Mouse (Mus musculus) limb, embryonic 11.5 days (tissue): ENCODE results near the gene Cdc20. TPM values are rescaled to one million over a fixed set of nuclear protein-coding genes. Genes with fewer than 3 reads are reported as not detected.

Source experiments
- ATAC-seq: fragments of 200-750 bp; cut with Nextera tagmentation; 2 replicates; pipeline ENCODE4 v1.8.0; 2017; ENCODE audit warnings: low read depth; ENCODE audit not compliant: insufficient number of reproducible peaks, low FRiP score, low TSS enrichment
- DNase-seq: peaks from one replicate; pipeline ENCODE4 v3.0.0-alpha.2; 2015; ENCODE audit warnings: low spot score
- H3K27ac ChIP-seq: fragments of 300-500 bp; sonication (generic); replicated peaks from 2 replicates; pipeline ENCODE4 v1.5.1; 2014; ENCODE audit warnings: low read depth, mild to moderate bottlenecking, low read length
- H3K27me3 ChIP-seq: fragments of 300-500 bp; sonication (generic); 2 replicates; pipeline ENCODE4 v1.6.1; 2014; ENCODE audit warnings: mild to moderate bottlenecking, low read length, mixed read lengths; ENCODE audit not compliant: control insufficient read depth, insufficient read depth
- H3K36me3 ChIP-seq: fragments of 300-500 bp; sonication (generic); 2 replicates; pipeline ENCODE4 v1.6.1; 2014; ENCODE audit warnings: mild to moderate bottlenecking, low read length, moderate library complexity, mixed read lengths; ENCODE audit not compliant: control insufficient read depth, insufficient read depth
- H3K4me1 ChIP-seq: fragments of 300-500 bp; sonication (generic); 2 replicates; pipeline ENCODE4 v1.6.1; 2014; ENCODE audit warnings: low read length, mixed read lengths; ENCODE audit not compliant: control insufficient read depth, insufficient read depth
- H3K4me2 ChIP-seq: fragments of 300-500 bp; sonication (generic); 2 replicates; pipeline ENCODE4 v1.6.1; 2014; ENCODE audit warnings: low read depth, mild to moderate bottlenecking, moderate library complexity; ENCODE audit not compliant: severe bottlenecking
- H3K4me3 ChIP-seq: fragments of 300-500 bp; sonication (generic); 2 replicates; pipeline ENCODE4 v1.5.1; 2014; ENCODE audit warnings: low read depth, low read length
- H3K9ac ChIP-seq: fragments of 300-500 bp; sonication (generic); 2 replicates; pipeline ENCODE4 v1.6.1; 2014; ENCODE audit warnings: mild to moderate bottlenecking, low read length
- H3K9me3 ChIP-seq: fragments of 300-500 bp; sonication (generic); 2 replicates; pipeline ENCODE4 v1.6.1; 2016; ENCODE audit warnings: low read length; ENCODE audit not compliant: control insufficient read depth
- WGBS: fragments of 180-500 bp; shearing (Covaris S2); extraction: QIAGEN DNeasy Blood & Tissue Kit; methylation state at CpG from one replicate; pipeline ENCODE4 v1.1.7; 2014; 5-methylcytosine and 5-hydroxymethylcytosine counted together
- polyA plus RNA-seq: library from polyadenylated mRNA; unstranded; fragments of >200 nt; fragmentation: Nextera tagmentation; extraction: Ambion mirVana; gene quantifications from 2 replicates; pipeline ENCODE4 v1.2.1, GENCODE M21; 2014

Gene Cdc20
- polyA plus RNA-seq, 1 experiment from 2014 or later = 355 TPM

- peaks cover 13% of the 10 kb centered on the region for H3K36me3 ChIP-seq
- peak; percentile 89 for DNase-seq
- peaks cover 15% of the 10 kb centered on the region for H3K4me1 ChIP-seq
- no peaks in the 10 kb centered on the region for H3K27me3 ChIP-seq
- peak within 1 kb of the TSS; percentile 62 for H3K9ac ChIP-seq
- peak within 1 kb of the TSS; percentile 44 for H3K4me3 ChIP-seq
- 0% methylated on average over 25 of the region's 31 CpGs for WGBS
- ATAC-seq = peak; percentile 94
- H3K4me2 ChIP-seq = peak within 1 kb of the TSS; percentile 54
- peak within 1 kb of the TSS; percentile 2; the same call in 1 of the 2 replicates for H3K27ac ChIP-seq
- H3K9me3 ChIP-seq = no peaks in the 10 kb centered on the region
Observed at GRCm38 (mm10) chr4:118427768-118428451, 9.2 kb downstream of the Cdc20 start, which contains the start of gene Elovl1. Elovl1 (plus strand) TSS chr4:118428093.

DNA sequence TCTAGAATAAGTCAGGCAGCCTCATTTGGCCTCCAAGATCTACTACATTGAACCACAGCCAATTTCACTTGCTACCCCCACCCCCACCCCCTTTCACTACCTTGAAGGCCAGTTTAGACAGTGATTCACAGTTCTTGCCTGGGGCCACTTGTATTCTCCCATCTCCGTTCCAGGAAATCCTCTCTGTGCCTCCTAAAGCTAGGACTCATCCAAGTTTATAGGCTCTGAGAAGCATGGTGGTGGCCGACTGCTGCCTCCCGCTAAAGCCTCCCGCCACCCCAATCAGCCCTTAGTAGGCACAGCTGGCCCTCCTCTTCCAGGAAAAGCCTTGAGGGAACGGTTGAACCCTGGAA, 9.8 kb downstream of the Cdc20 start:
- H3K4me3 ChIP-seq = peak overlapping the region; percentile 44
- no peaks in the 10 kb centered on the region for H3K9me3 ChIP-seq
- H3K27me3 ChIP-seq = no peaks in the 10 kb centered on the region
- WGBS = 3% methylated on average over 5 of the region's 5 CpGs
- DNase-seq = no peak
- peak overlapping the region; percentile 54 for H3K4me2 ChIP-seq
- H3K36me3 ChIP-seq = peaks cover 12% of the 10 kb centered on the region
- no peak; the same call in 1 of the 2 replicates for ATAC-seq
- H3K4me1 ChIP-seq = peaks cover 15% of the 10 kb centered on the region
- 0 out of 2 replicates have a peak overlapping the region, but pooled peaks have one; percentile 2 for H3K27ac ChIP-seq
- peak overlapping the region; percentile 62 for H3K9ac ChIP-seq

DNA sequence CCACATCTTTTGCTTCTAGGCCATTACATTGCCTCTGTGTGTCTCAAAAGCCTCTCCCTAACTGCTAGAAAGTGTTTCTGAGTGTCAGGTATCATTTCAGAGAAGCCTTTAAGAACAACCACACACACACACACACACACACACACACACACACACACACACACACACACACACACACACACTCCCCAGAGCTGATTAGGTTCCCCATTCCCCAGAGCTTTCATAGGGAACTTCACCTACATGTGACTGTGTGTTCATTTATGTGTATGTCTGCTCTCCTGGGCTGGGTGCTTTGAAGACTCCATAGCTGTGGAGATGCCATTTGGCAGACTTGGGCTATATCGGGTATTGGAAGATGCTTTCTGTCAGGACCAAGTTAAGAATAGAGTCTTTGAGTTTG, 11.8 kb downstream of the Cdc20 start:
- 0 out of 2 replicates have a peak, but pooled peaks cover 2% of the 10 kb centered on the region for H3K36me3 ChIP-seq
- no peak overlapping the region for H3K4me2 ChIP-seq
- H3K4me3 ChIP-seq = no peak overlapping the region
- H3K27me3 ChIP-seq = no peaks in the 10 kb centered on the region
- H3K9me3 ChIP-seq = no peaks in the 10 kb centered on the region
- 85% methylated on average over 1 of the region's 1 CpGs for WGBS
- H3K9ac ChIP-seq = no peak overlapping the region
- ATAC-seq = no peak
- no peak overlapping the region for H3K27ac ChIP-seq
- no peak for DNase-seq
- peaks cover 15% of the 10 kb centered on the region for H3K4me1 ChIP-seq

GRCm38 (mm10) chr4:118424541-118425160, 12.5 kb downstream of the Cdc20 start:
- no peak overlapping the region for H3K9ac ChIP-seq
- no peaks in the 10 kb centered on the region for H3K27me3 ChIP-seq
- DNase-seq = no peak
- WGBS = 90% methylated on average over 4 of the region's 4 CpGs
- H3K4me1 ChIP-seq = peaks cover 15% of the 10 kb centered on the region
- no peak for ATAC-seq
- H3K9me3 ChIP-seq = no peaks in the 10 kb centered on the region
- H3K27ac ChIP-seq = no peak overlapping the region
- no peaks in the 10 kb centered on the region for H3K36me3 ChIP-seq
- H3K4me2 ChIP-seq = no peak overlapping the region
- no peak overlapping the region for H3K4me3 ChIP-seq

DNA sequence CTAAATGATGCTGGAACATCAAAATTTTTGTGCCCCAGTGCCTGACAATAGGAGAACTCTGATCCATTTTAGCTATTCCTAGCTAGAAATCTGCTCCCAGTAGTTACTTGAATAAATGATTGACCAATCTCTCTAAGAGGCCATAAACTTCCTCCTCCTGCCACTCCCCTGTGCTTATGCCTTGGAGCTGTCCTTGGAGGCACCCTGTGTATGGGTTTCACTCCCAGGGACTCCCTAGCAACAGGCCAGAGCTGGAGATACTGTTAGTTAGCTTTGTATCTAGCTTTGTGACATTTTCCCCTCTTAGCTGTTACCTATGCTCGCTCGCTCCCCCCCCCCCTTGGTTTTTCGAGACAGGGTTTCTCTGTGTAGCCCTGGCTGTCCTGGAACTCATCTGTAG, 15.8 kb downstream of the Cdc20 start:
- Histone ChIP-seq H3K9me3 (no peaks in the 10 kb centered on the region), H3K36me3 (peaks cover 4% of the 10 kb centered on the region; the same call in 1 of the 2 replicates), H3K27ac (no peak overlapping the region), H3K9ac (no peak overlapping the region), H3K27me3 (no peaks in the 10 kb centered on the region), H3K4me3 (no peak overlapping the region), H3K4me2 (no peak overlapping the region), H3K4me1 (no peaks in the 10 kb centered on the region)
- DNase-seq = no peak
- no peak for ATAC-seq
- WGBS = 91% methylated on average over 3 of the region's 3 CpGs

GRCm38 (mm10) chr4:118417112-118417797, 19.9 kb downstream of the Cdc20 start:
- Histone ChIP-seq H3K36me3 (peaks cover 16% of the 10 kb centered on the region), H3K9me3 (no peaks in the 10 kb centered on the region), H3K9ac (no peak overlapping the region), H3K27me3 (no peaks in the 10 kb centered on the region), H3K27ac (no peak overlapping the region), H3K4me2 (no peak overlapping the region), H3K4me3 (no peak overlapping the region), H3K4me1 (no peaks in the 10 kb centered on the region)
- 92% methylated on average over 13 of the region's 13 CpGs for WGBS
- DNase-seq = no peak
- ATAC-seq = no peak

DNA sequence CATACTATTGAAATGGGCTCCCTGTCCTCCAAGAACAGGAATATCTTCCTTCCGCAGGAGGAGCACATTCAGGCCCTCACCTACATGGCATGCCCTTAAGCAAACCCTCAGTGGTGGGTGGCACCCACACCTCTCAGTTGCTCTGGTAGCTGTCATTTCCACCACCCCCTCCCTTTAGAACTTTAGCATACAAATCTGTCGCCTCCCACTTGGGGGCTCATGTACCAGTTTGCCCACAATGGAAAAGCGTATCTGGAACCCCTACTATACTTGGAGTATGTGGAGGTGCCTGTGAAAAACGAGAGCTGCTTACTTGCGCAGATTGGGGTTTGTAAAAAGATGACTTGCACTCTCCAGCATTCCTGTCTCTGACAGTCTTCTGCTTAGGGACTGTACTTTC, 20.8 kb downstream of the Cdc20 start:
- no peak for ATAC-seq
- no peak overlapping the region for H3K9ac ChIP-seq

GRCm38 (mm10) chr4:118415779-118416178, 21.4 kb downstream of the Cdc20 start:
- H3K9ac ChIP-seq = no peak overlapping the region
- peaks cover 19% of the 10 kb centered on the region for H3K36me3 ChIP-seq
- DNase-seq (no peak), ATAC-seq (no peak)
- no peak overlapping the region for H3K27ac ChIP-seq
- no peaks in the 10 kb centered on the region for H3K9me3 ChIP-seq
- no peaks in the 10 kb centered on the region for H3K27me3 ChIP-seq
- WGBS = 82% methylated on average over 2 of the region's 2 CpGs
- H3K4me3 ChIP-seq = no peak overlapping the region
- no peak overlapping the region for H3K4me2 ChIP-seq
- H3K4me1 ChIP-seq = no peaks in the 10 kb centered on the region

More for the DNA sequence above, 20.8 kb downstream of the Cdc20 start:
- no peak for DNase-seq
- peaks cover 18% of the 10 kb centered on the region for H3K36me3 ChIP-seq
- H3K4me2 ChIP-seq = no peak overlapping the region
- H3K4me3 ChIP-seq = no peak overlapping the region
- H3K27me3 ChIP-seq = no peaks in the 10 kb centered on the region
- no peak overlapping the region for H3K27ac ChIP-seq
- H3K9me3 ChIP-seq = no peaks in the 10 kb centered on the region
- WGBS = 87% methylated on average over 5 of the region's 5 CpGs
- H3K4me1 ChIP-seq = no peaks in the 10 kb centered on the region
